Mouse (Mus musculus): ENCODE data around the gene Inpp5e.
A peak's percentile ranks its signal among the peaks of the same experiment; 100 is the strongest.
"Not testable (repeated sequence)": the region's sequence is repeated elsewhere in the genome, so short reads cannot be mapped to it uniquely, and the experiment has no call there.

Inpp5e gene

DNA sequence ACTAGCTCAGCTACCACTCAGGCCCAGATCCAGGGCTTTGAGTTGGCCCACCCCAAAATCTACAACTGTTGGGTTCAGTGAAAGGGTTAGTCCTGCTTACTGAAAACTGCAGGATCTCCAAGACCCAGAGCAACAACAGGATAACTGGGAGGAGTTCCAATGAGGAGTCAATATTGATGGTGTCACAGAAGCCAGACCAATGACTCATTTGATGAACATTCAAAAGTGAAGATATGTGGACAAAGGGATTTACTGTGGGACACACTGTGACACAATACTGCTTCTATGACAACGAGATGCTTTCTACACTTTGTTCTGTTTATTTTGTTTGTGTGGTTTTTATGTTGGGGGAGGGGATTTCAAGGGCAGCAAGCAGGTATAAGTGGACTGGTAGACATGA is 9.1 kb upstream of the Inpp5e start:
- no peak for DNase-seq (ENCODE audit: low read depth, low spot score)

DNA sequence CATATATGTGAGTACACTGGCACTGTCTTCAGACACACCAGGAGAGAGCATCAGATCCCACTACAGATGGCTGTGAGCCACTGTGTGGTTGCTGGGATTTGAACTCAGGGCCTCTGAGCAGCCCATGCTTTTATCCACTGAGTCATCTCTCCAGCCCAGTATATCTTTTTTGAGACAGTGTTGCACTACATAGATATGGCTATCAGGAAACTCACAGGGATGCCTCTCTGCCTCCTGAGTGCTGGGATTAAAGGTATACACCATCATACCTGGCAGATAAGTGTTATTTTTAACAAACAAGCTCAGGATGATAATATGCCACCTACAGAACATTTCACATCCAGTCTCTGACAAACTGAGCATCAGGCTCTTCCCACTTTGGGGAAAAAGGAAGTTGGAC is 8.1 kb upstream of the Inpp5e start:
- DNase-seq (ENCODE audit: low read depth, low spot score): no peak

DNA sequence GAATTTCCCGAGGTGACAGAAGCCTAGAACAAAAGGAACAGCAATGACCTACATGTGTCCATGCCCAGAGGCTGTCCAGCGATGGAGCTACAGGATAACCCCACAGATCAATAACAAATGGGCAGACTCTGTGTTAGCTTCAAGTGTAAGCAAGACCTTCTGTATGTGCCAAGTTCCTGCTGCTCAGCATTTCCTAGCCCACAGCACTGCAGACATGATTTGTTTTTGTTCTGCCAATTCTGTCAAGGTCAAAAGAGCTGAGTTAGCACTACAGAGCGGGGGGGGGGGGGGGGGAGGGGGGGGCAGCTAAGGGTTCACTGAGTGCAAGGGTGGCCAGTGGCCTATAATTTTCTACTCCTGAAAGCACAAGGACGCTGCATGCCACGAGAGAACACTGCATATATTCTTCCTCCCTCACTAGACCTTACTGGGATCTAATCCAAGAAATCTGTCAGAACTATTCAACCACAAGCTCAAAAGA is 2.0 kb upstream of the Inpp5e start:
- DNase-seq (ENCODE audit: low read depth, low spot score): no peak

DNA sequence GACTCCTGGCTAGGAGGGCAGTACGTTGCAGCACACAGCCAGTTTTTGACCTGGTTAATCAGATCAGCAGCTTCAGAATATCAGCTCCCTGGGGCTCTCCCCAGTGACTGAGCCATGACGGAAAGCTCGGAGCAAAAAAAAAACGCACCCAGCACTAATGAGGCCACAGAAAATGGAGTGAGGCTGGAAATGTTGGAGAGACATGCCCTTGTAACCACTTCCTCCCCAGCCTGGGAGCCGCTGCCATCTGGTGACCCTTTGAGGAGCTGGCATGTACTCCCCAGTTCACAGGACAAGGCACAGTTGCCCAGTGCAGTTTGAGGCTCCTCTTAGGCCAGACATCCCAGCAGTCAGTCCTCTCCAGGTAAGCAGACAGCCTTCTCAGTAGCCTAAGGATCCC is 1.1 kb upstream of the Inpp5e start:
- peak; percentile 25 for DNase-seq (ENCODE audit: low read depth, low spot score)

DNA sequence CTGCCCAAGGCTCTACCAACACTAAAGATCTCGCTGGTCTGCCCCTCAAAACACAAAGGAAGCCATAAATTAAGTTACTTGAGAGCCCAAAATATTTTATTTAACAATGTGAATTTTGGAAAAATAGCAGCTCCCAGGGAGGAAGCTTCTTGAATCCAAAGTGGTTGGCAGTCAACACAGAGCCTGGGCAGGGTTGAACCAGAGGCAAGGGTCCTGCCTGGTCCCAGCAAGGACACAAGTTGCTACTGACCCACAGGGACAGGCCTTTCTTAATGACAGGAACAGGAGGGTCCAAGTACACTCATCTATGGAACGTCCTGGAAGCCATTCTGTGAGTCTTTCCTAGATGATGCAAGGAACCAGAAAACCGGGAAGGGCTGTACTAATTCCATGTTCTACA is 359 bp upstream of the Inpp5e start:
- no peak for DNase-seq (ENCODE audit: low read depth, low spot score)

DNA sequence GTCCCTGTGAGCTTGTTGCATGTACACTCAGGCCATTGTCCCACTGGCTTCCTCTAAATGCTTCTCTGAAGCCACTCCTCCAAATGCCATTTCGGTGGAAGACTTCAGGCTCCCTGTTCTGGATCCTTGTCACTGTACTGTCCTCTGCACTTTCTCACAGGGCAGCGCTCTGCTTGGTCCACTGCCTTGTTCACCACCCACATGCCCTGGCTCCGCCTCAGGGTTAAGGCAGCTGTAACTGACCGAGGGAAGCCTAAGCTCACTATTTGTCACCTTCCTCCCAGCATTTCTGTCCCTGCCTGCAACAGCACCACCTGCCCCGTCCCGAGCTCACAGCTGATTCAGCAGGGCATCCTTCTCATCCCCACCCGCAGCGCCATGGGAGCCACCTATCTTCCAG is 5.7 kb downstream of the Inpp5e start:
- no peak for DNase-seq (ENCODE audit: low read depth, low spot score)

DNA sequence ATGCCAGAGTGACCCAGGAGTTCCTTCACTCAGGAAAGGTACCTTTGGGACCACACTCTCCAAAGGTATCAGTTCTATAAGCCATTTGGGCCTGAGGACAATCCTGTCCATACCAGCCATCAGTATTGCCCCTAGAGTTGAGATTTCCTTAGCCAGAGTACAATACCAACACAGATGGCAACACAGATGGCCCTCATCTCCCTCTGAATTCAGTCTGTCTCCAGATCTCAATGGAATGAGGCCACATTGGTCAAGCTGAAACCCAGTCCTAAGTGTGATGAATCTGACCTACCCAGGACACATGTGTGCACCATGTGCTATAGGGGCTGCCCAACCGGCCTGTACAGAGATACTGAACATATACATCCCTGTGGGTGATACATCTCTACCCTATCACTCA is 6.7 kb downstream of the Inpp5e start:
- DNase-seq (ENCODE audit: low read depth, low spot score): no peak

DNA sequence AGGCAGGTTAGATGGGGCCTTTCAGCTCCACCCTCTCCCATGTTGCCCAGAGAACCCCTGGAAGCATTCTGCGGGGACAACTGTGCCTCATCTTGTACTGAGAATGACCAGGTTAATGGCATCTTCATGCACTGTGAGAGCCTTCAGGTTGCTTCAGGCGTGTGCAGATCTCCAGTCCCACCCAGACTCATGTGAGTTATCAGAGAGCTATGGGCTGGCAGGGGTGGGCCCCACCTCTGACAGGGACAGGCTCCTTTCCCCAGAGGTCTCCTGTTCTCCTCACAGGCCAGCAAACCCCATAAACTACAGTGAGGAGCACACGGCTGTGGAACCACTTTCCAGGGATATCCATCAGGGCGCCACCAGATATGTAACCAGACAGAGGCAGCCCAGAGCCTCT is 8.0 kb downstream of the Inpp5e start:
- no peak for DNase-seq (ENCODE audit: low read depth, low spot score)

DNA sequence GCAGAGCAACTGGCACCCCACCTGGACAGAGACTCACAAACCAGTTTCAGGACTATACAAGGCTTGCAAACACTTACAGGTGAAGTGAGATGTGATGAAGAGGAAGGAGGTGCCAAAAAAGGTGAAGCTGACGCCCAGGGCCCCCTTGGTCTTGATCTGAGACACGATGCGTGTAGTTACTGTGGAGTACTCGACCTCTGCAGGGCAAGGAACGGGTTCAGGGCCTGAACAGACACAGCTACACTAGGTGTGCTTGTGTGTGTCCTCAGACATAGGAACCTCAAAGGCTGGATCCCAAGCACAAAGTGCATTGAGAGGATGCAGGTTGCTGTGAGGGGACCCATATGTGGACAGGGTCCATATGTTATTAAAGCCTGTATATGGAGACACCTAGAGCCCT is 8.7 kb downstream of the Inpp5e start:
- DNase-seq (ENCODE audit: low read depth, low spot score): no peak

DNA sequence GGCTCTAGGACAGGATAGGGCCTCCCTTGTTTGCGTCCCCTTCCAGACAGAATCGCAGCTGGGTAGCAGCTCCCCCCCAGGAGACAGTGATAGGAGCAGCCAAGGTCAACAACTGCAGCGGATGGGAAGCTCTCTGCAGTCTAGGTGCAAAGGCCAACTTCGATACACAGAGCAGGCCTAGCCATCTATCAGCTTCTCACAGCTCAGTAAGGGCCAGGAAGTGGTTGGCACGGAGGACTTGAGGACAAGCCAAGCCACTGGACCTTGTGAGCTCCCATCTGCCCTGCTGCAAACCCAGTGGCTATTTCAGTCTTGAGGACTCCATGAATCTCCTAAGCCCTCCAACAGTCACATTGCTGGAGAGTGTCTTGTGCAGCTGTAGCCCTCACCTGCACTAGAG is 9.4 kb downstream of the Inpp5e start:
- DNase-seq (ENCODE audit: low read depth, low spot score): no peak

DNA sequence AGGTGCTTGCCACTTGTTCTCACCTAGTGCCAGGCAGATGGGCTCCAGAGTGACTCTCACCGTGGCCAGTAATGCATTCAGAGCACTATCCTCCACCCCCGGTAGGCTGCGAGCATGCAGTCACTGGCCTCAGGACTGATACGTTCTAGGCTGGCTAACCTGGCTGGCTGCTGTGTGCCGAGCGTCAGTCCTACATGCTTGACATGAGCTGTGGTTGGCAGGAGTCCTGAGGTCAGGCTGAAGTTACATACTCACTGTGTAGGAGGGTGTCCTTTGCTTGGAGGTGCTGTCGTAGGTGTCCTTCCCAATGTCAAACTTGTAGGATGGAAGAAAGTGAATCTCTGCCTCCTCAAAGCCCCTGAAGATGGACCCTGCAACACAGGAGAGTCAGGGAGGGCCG is 10.0 kb downstream of the Inpp5e start:
- DNase-seq (ENCODE audit: low read depth, low spot score): no peak

DNA sequence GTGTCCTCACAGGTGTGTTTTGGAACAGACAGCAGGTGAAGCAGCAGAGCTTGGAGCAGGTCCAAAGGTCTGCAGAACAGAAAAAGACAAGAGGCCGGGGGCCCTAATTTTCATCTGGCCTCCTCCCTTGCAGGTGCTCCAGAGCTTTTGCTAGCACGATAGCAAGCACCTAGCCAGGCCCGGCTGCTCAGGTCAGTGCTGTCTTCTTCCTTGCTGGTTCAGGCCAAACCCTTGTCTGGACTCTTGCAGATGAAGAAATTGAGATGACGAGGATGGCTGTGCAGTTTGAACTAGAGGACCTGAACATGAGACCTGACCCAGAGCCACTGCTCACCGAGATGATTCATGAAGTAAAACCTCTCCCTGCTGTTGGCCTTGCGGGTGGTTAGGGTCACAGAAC is 17.4 kb downstream of the Inpp5e start:
- no peak for DNase-seq (ENCODE audit: low read depth, low spot score)

DNA sequence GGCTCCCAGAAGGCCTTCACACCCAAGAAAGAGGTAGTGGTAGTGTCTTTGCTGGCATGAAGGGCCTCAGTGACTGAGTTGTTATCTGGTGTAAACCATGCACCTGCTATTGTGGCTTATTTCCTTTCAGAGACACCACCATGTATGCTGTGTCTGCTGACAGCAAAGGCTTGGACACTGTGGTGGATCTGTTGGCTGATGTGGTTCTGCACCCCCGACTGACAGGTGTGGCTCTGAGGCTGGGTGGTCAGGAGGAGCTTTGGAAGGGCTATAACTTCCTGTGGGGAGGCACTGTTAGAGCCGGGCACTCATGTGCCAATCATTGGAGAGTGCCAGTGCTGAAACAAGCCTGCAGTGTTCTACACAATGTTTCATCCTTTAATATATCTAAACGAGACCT is 18.0 kb downstream of the Inpp5e start:
- DNase-seq (ENCODE audit: low read depth, low spot score): no peak

DNA sequence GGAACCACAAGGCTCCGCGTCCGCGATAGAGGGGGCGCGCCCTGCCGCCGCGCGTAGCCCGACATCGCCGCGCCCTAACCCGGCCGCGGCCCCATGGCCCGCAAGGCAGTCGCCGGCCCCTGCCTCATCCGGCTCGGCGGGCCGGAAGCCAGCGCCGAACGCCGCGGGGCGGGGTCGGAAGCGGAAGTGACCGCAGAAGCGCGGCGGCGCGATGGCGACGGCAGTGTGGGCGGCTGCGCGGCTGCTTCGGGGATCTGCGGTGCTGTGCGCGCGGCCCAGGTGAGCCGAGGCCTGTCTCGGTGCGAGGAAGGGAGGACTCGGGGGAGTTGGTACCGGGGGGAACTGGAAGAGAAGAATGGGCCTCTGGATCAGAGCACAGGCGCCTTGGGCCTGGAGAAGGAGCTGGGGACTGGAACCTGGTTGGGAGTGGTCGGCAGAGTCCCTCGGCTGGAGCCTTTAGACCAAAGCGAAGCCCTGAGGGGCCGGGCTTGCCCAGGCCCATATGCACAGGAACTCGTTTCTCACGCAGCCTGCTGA is 19.8 kb downstream of the Inpp5e start, which contains the start of the genes Entr1 and Pmpca:
Gene Entr1 (minus strand): TSS at position 163 of the 537 bp plus-strand sequence.
Gene Pmpca (plus strand): TSS at position 186 of the 537 bp plus-strand sequence.
- DNase-seq (ENCODE audit: low read depth, low spot score): peak; percentile 88

DNA sequence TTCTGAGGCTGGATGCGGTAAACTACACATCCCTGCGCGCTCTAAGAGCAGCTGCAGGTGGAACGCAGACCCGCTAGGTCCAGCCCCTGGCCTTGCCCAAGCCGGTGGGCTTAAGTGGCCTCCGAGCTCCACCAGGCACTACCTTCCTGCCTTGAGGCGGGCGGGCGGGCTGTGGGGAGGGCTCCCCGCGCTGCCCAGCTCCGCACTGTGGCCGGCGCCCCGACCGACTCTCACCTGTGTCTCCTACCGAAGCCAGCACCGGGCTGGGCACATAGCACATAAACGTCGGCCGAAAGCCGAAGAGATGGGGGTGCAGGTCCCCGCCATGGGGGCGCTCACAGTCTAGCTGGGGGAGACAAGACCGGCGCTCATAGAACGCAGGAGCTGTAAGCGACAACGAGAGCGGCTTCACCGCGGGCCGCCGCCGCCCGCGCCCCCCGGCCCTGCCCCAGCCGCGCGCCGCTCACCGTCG is 20.3 kb downstream of the Inpp5e start:
- peak; percentile 57 for DNase-seq (ENCODE audit: low read depth, low spot score)

DNA sequence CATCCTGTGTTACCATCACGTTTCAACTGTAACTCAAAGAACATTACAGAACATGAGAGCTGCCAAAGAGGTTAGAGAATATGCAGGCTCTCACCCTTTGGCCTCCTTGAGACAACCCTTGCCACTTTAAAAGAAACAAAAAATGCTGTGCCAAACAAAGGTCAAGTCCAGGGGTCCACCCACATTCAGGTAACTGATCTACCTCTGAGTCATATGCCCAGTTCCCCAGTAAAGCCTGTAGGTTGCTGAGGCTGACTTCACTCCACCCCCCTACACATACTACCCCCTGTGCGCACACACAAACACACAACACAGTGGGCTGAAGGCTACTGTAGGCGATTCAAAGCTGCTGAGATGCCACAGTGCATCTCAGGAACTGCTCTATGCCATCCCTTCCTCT is 21.3 kb downstream of the Inpp5e start:
- DNase-seq (ENCODE audit: low read depth, low spot score): no peak

DNA sequence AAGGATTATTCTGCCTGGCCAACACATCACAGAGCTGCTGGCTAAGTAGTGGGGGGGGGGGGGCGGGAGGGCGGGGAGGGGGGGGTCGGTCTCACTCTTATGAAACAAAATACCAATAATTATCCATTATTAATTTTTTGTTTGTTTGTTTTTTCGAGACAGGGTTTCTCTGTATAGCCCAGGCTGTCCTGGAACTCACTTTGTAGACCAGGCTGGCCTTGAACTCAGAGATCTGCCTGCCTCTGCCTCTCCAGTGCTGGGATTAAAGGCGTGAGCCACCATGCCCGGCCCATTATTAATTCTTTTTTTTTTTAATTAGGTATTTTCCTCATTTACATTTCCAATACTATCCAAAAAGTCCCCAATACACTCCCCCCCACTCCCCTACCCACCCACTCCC is 28.1 kb downstream of the Inpp5e start:
- not testable (repeated sequence) for DNase-seq (ENCODE audit: low read depth, low spot score)

DNA sequence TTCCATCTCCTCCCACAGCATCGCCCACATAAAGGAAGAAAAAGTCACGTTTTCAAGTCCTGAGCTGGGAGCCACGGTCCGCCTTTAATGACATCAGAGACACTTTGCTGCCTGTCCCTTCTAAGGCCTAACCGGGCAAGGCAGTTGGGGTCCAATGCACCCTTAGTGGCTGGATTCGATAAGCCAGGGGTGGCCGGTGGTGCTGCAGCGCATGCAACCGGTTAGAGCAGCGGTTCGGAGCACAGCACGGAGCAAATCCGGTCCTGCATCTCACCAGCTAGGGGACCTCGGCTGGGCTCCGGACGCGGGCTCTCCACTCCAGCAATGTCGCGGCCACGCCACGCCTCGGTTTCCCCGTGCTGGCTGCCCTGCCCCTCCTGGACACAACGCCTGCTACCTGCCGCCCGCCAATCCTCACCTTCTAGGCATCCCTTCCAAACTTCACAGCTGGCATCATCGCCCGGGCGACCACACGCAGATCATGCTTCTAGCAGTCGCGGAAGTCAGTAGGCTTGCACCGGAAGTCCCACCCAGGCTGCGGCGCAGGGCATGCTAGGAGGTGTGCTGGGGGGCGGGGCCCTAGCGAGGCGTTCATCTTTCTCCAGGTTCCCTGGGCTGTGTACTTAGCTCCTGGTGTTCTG is 28.8 kb downstream of the Inpp5e start, which contains the start of gene Snapc4:
Gene Snapc4 (minus strand): TSS at position 523 of the 641 bp plus-strand sequence.
- DNase-seq (ENCODE audit: low read depth, low spot score): peak; percentile 89

DNA sequence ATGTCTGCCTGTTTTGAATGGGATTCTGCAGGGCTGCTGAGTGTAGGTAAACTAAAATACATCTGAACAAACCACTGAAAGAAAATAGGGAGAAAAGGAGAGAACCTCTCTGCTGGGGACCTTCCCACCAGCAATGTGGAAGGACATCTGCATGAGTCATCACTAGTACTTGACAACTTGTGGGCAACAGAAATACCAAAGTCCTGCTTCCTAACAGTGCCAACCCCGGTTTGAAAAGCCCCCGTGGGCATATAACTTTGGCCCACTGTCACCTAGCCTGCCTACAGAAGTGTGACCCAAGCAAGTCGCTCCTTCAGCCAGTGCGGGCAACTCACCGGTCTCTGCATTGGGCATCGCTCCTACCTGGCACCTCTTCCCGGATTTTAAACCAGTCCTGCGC is 36.6 kb downstream of the Inpp5e start:
- DNase-seq (ENCODE audit: low read depth, low spot score): no peak

DNA sequence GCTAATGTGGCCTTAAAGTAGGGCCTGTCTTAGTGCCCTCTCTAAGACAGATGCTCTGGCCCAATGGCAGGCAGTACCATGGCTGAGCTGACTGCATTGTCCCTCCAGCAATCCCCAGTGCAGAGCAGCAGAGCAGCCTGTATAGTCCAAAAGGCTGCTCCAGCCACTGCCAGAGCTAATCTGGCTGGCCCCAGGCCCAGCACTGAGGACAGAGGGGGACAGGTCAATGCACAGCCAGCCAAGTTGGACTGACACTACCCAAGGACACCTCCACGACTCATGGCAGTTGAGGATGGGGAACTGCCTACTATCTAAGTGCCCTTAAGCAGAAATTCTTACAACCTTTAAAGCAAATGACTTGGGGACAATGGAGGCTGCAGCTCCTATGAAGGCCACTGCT is 40.4 kb downstream of the Inpp5e start:
- no peak for DNase-seq (ENCODE audit: low read depth, low spot score)

DNA sequence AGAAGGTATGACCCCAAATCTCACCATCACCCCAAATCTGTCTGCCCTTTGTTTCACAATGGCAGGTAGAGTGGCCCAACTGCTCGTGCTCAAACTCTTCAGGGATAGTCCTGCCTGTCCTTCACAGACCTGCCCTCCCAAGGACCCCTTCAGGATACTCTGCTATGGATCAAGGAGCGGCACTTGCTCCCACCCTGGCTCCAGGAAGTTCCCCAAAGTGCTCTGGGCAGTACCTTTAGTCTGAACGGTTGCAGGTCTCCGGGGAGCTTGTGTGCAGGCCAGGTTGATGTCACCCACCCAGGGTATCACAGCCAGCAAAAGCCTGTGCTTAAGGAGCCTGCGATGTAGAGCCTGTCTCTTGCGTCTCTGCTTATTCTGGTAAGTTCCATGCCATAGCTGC is 41.1 kb downstream of the Inpp5e start:
- no peak for DNase-seq (ENCODE audit: low read depth, low spot score)

DNA sequence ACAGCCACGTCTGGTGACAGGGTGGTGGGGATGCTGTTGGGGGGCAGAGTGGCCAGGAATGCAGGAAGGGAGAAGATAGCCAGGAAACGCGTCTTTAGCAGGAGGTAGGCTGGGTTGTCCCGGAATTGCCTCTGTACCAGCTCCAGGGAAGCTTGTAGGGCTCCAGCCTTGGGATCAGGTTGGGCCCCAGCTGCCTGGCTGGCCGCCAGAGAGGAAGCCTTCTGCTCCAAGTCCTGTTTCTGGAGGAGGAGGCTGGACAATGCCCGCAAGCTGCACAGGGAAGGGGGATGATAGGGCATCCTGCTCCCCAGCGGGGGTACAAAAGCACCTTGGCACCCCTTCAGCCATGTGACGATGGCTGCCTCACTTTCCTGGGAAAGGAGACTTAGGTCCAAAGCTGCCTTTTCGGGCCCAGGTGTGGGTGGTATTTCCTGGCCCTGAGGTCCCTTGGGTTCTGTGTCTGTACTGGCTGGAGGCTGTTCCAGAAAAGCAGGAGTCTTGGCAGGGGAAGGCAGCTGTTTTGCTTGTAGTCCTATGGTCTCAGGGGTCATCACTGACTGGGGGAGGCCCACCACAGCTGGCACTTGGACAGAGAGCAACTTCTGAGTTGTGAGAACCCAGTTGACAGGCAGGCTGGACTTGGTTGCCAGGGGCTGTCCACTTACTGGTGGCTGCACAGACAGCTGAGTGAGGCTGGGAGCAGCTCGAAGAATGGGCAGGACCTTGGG is 44.1 kb downstream of the Inpp5e start:
- DNase-seq (ENCODE audit: low read depth, low spot score): no peak

DNA sequence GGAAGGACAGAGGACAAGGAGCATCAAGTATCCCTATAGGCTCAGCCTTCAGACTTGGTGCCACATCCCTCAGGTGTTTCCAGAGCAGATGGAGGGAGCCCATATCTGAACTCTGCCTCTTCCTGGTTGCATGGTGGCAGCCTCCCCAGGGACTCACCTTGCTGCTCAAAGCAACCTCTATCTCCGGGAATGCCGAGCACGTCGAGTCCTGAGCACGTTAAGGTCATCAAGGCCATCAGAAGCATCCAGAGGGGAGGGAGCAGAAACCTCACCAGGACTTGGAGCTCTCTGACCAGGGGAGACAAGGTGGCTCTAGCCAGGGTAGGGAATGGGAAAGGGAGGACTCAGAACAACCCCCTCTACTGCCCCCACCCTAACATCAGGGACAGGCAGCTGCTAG is 45.5 kb downstream of the Inpp5e start:
- no peak for DNase-seq (ENCODE audit: low read depth, low spot score)
